18 mouse cellular contexts compared by ENCODE assay signal in genomic region chr15:3233837-3234551, GRCm38 (mm10). TPM values are rescaled to one million over a fixed set of nuclear protein-coding genes. Genes with fewer than 3 reads are reported as not detected.
DNase-seq lines count a peak whose midpoint lies in the region; ATAC-seq and TF ChIP-seq lines count a peak whose summit lies in the region.
"Had no signal": no experiment of that assay in that cellular context is flagged by ENCODE, and none has a peak within 500 bp of the region (broad histone marks: within the 10 kb centered on the region; RNA-seq: fewer than 3 reads in every experiment).

No protein-coding gene starts in this region.

- peak; percentile 25; the same call in 1 of the 2 replicates for ATAC-seq in lung, postnatal 0 days
- ATAC-seq in CD4-positive, CD25-positive, alpha-beta regulatory T cell, adult 4 months, result peak; percentile 79
- ATAC-seq in monocyte, adult 5-6 weeks (replicated peaks; ENCODE audit: insufficient number of reproducible peaks, low FRiP score, low TSS enrichment, poor library complexity, severe bottlenecking), result peak; percentile 94
- no peak for ATAC-seq in midbrain, embryonic 11.5 days (ENCODE audit: low FRiP score)

- H3K9ac ChIP-seq in lung, postnatal 0 days (replicated peaks; ENCODE audit: low read depth), result no peak overlapping the region
- H3K9ac ChIP-seq in midbrain, embryonic 11.5 days (ENCODE audit: low read length), result no peak overlapping the region
- H3K9ac ChIP-seq: embryonic facial prominence, embryonic 15.5 days; forebrain, postnatal 0 days; hindbrain, embryonic 12.5 days; kidney, embryonic 15.5 days; limb, embryonic 13.5 days; neural tube, embryonic 15.5 days had no signal

- TF ChIP-seq CTCF in lung, postnatal 0 days (IDR thresholded peaks at IDR 0.05), result no peak

- no peaks in the 10 kb centered on the region for H3K36me3 ChIP-seq in lung, postnatal 0 days (ENCODE audit: insufficient read depth, low read length)
- H3K36me3 ChIP-seq in midbrain, embryonic 11.5 days (ENCODE audit: control insufficient read depth, insufficient read depth, low read length), result no peaks in the 10 kb centered on the region
- H3K36me3 ChIP-seq: embryonic facial prominence, embryonic 15.5 days; G1E; heart, embryonic 10.5 days; hindbrain, embryonic 12.5 days; kidney, embryonic 15.5 days; limb, embryonic 13.5 days; midbrain, embryonic 10.5 days; neural tube, embryonic 15.5 days had no signal

- no peaks in the 10 kb centered on the region for H3K27me3 ChIP-seq in lung, postnatal 0 days (replicated peaks; ENCODE audit: insufficient read depth, low read length)
- H3K27me3 ChIP-seq in midbrain, embryonic 11.5 days (ENCODE audit: control insufficient read depth, insufficient read depth, low read length), result no peaks in the 10 kb centered on the region
- H3K27me3 ChIP-seq: embryonic facial prominence, embryonic 15.5 days; hindbrain, embryonic 12.5 days; kidney, embryonic 15.5 days; limb, embryonic 13.5 days; neural tube, embryonic 15.5 days had no signal

- no peak for TF ChIP-seq EP300 in lung, postnatal 0 days (IDR thresholded peaks at IDR 0.05)

- DNase-seq in lung, postnatal 0 days (ENCODE audit: low spot score), result no peak
- DNase-seq in lung, postnatal 14 days, result no peak
- DNase-seq in midbrain, embryonic 11.5 days (ENCODE audit: low spot score, missing footprints), result no peak
- DNase-seq in cerebellum, postnatal 10 days, result no peak
- DNase-seq: cerebellum, adult 18-20 months; forebrain, postnatal 0 days; thymus, adult 18-20 months had no signal

- 91% methylated on average over 3 of the region's 3 CpGs for WGBS in lung, postnatal 0 days
- WGBS in midbrain, embryonic 11.5 days, result 93% methylated on average over 3 of the region's 3 CpGs

- no peak overlapping the region for H3K4me3 ChIP-seq in lung, postnatal 0 days (ENCODE audit: low read depth, low read length)
- H3K4me3 ChIP-seq in brown adipose tissue, adult 24 weeks (ENCODE audit: insufficient read depth, low read depth, low read length), result no peak overlapping the region
- no peak overlapping the region for H3K4me3 ChIP-seq in midbrain, embryonic 11.5 days (ENCODE audit: low read depth, low read length)
- H3K4me3 ChIP-seq: embryonic facial prominence, embryonic 15.5 days; heart, embryonic 10.5 days; hindbrain, embryonic 12.5 days; kidney, embryonic 15.5 days; limb, embryonic 13.5 days; midbrain, embryonic 10.5 days; neural tube, embryonic 15.5 days had no signal

- no peaks in the 10 kb centered on the region for H3K9me3 ChIP-seq in lung, postnatal 0 days (ENCODE audit: low read length)
- no peaks in the 10 kb centered on the region for H3K9me3 ChIP-seq in midbrain, embryonic 11.5 days (ENCODE audit: control insufficient read depth, low read length)
- H3K9me3 ChIP-seq: embryonic facial prominence, embryonic 15.5 days; G1E; heart, embryonic 10.5 days; hindbrain, embryonic 12.5 days; kidney, embryonic 15.5 days; limb, embryonic 13.5 days; midbrain, embryonic 10.5 days; neural tube, embryonic 15.5 days had no signal

- H3K4me1 ChIP-seq in lung, postnatal 0 days (ENCODE audit: insufficient read depth, low read depth, low read length), result peaks cover 2% of the 10 kb centered on the region; the same call in 1 of the 2 replicates
- peaks cover 5% of the 10 kb centered on the region; the same call in 1 of the 2 replicates for H3K4me1 ChIP-seq in brown adipose tissue, adult 24 weeks (ENCODE audit: control insufficient read depth, insufficient read depth, insufficient read length, low read length)
- peaks cover 3% of the 10 kb centered on the region; the same call in 1 of the 2 replicates for H3K4me1 ChIP-seq in midbrain, embryonic 11.5 days (ENCODE audit: control insufficient read depth, insufficient read depth, low read length)
- H3K4me1 ChIP-seq: embryonic facial prominence, embryonic 15.5 days; limb, embryonic 13.5 days had no signal

- H3K27ac ChIP-seq in lung, postnatal 0 days (ENCODE audit: low read length), result no peak overlapping the region
- peak overlapping the region; percentile 58 for H3K27ac ChIP-seq in brown adipose tissue, adult 24 weeks (replicated peaks; ENCODE audit: low read depth, low read length)
- H3K27ac ChIP-seq in midbrain, embryonic 11.5 days (ENCODE audit: low read depth, low read length), result no peak overlapping the region
- H3K27ac ChIP-seq: embryonic facial prominence, embryonic 15.5 days; heart, embryonic 10.5 days; hindbrain, embryonic 12.5 days; kidney, embryonic 15.5 days; limb, embryonic 13.5 days; midbrain, embryonic 10.5 days had no signal

- no peak overlapping the region for H3K4me2 ChIP-seq in lung, postnatal 0 days (replicated peaks; ENCODE audit: low read depth, low read length)
- no peak overlapping the region for H3K4me2 ChIP-seq in midbrain, embryonic 11.5 days
- H3K4me2 ChIP-seq: embryonic facial prominence, embryonic 15.5 days; hindbrain, embryonic 12.5 days; kidney, embryonic 15.5 days; limb, embryonic 13.5 days; neural tube, embryonic 15.5 days had no signal

RNA-seq across cellular contexts. Expression of gene Selenop, which starts 34.4 kb away (rescaled TPM):
- polyA plus RNA-seq in lung, postnatal 0 days (2015; fragmentation: Nextera tagmentation; extraction: Ambion mirVana), result 404 and 424 TPM in 2 replicates
- polyA plus RNA-seq in CD4-positive, CD25-positive, alpha-beta regulatory T cell, adult 4 months (2017; shearing (Covaris generic)), result 100 to 1,000 TPM; 163 to 171 TPM
- polyA plus RNA-seq in brown adipose tissue, adult 24 weeks (2012; ENCODE audit: insufficient read depth, insufficient read length, missing spikeins), result 768 and 1,045 TPM in 2 replicates
- total RNA-seq in monocyte, adult 5-6 weeks (2017), result 257 to 287 TPM (median 259 TPM) in 3 replicates
- polyA plus RNA-seq in midbrain, embryonic 11.5 days (2014; fragmentation: Nextera tagmentation; extraction: Ambion mirVana), result 81.0 and 95.7 TPM in 2 replicates
- polyA plus RNA-seq: G1E had no signal
